Mouse (Mus musculus) gastrocnemius, postnatal 4 days (tissue): ENCODE results near the gene She. TPM values are rescaled to one million over a fixed set of nuclear protein-coding genes. Genes with fewer than 3 reads are reported as not detected.
"Not testable (repeated sequence)": the region's sequence is repeated elsewhere in the genome, so short reads cannot be mapped to it uniquely, and the experiment has no call there.

Experiments used
- DNase-seq, 2 experiments: peaks; one replicate each; pipeline ENCODE4 v3.0.0; 2021 to 2022; ENCODE audit warnings: low spot score in 2 of 2, mixed read lengths in 2 of 2
- long read RNA-seq, 2 experiments: library from polyadenylated mRNA; stranded (forward); transcript quantifications; one replicate each; pipeline ENCODE4 v2.0.0; 2021
- total RNA-seq, 2 experiments: library from RNA; stranded (reverse); gene quantifications; 2 replicates each; pipeline ENCODE4 v1.2.3; 2021

Gene She
- 10 to 100 TPM; 10.3 to 11.1 TPM for total RNA-seq
- long read RNA-seq, experiment 1, full-length matches to known transcripts, result 4 of 8 reads
- long read RNA-seq, experiment 1, partial matches to known transcripts, result 1 of 8 reads
- long read RNA-seq, experiment 1, other reads (novel, unspliced or antisense), result 3 of 8 reads
- long read RNA-seq, experiment 2, full-length matches to known transcripts, result 8 of 13 reads
- long read RNA-seq, experiment 2, partial matches to known transcripts, result 0 of 13 reads
- long read RNA-seq, experiment 2, other reads (novel, unspliced or antisense), result 5 of 13 reads

DNA sequence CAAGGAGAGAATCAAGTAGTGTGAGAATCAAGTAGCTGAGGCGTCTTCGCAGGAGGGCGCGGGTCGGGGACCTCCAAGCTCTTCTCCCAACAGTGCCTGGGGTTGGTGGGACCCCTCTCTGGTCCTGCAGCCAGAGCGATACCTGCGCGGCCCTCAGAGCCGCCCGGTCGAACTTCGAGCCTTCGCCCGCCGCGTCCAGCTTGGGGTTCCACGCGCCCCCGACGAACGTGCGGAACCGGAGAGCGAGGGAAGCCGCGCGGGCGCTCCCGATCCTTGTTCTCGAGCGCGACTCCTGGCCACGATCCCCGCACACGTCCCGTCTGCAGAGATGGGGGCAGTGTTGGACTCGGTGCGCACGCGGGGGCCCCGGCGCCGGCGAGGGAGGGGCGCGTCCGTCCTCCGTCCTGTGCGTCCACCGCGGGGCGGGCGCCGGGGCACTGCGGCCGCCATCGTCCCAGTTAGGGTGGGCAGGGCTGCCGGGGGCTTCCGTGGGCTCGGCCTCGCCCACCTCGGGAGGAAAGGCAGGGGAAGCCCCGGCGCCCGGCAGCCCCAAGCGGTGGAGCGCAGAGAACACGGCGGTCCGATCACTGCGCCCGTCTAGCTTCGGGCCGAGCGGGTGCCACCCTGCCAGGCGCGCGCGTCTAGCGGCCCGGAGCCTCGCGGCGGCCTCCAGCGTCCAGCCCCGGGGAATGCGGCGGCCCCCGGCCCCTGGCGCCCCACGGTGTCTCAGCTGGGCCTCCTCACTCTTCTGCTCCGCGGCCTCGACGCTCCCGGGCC lies at the start of gene She:
TSS of gene She (plus strand) at position 556 of the 777 bp plus-strand sequence.
- no peak for DNase-seq

DNA sequence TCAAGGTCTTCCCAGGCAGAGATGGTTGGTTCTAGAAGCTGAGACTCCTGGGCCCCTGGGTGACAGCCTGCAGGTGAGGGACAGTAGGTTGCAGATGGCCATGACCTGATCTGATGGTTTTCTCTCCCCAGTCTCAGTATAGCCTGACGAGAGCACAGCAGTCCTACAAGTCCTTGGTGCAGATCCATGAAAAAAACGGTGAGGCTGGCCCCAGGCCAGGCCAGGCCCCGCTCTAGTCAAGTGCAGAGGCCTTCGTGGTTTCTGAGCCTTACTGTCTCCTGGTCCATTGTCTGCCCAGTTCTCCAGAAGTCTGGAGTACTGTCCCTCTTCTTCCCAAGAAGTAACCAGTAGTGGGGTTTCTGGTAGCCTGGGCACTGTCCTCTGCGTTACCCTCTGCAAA lies 49.5 kb upstream of the She start:
- no peak for DNase-seq

GRCm38 (mm10) chr3:89784991-89785753 lies 46.0 kb upstream of the She start:
- DNase-seq, result peak; percentile 75 to 85

DNA sequence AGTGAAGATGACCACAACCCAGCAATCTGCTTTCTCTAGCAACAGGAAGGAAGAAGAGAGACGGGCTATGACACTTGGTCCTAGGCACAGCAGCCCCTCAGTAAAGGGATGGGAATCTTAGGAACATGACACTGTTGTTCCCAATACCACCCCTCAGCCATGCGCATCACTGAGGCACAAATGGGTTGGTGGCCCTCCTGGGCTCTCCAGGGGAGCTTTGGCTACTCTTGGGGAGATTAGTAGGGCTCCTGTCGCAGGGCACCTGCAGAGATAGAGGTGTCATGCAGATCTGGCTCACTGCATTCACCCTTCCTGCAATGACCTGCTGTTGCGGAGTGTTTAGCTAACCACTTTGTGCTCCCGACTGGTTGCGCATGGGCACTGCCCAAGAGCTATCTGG lies 44.9 kb upstream of the She start:
- DNase-seq, result no peak

GRCm38 (mm10) chr3:89788680-89789352 lies 42.4 kb upstream of the She start:
- DNase-seq, result no peak

DNA sequence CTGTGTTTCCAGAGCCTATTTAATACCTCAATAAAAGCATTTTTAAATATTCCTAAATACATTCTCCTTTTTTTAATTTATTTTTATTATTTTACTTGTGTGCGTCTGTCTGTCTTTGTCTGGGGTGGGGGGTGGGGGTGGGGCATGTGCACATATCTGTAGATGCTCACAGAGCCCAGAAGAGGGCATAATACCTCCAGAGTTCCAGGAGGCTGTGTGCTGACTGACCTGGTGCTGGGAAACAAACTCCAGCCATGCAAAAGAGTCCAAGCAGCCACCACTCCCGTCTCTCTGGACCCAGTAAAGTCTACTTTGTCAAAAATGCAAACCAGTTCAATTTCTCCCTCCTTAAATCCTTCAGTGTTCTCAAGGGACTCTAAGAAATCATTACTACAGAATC lies 36.6 kb upstream of the She start:
- DNase-seq, result no peak

DNA sequence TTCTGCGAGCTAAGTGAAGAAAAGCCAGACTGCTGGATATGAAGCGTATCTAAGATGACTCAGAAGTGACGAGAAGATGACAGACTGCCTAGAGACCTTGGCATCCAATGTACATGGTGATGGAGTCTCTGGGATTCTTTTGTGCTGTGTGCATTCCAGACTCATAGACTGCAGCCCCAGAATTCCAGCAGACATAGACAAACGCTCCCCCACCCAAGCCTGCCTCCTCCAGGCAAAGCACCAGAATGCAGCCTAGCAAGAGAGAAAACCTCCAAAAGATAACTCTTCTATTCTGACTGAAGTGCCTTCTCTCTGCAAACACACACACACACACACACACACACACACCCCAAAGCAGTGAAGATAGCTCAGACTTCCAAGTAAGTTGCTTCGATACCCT lies 35.4 kb upstream of the She start:
- no peak for DNase-seq

- DNase-seq, result no peak
Measured at GRCm38 (mm10) chr3:89796358-89796757, 34.8 kb upstream of the She start.

DNA sequence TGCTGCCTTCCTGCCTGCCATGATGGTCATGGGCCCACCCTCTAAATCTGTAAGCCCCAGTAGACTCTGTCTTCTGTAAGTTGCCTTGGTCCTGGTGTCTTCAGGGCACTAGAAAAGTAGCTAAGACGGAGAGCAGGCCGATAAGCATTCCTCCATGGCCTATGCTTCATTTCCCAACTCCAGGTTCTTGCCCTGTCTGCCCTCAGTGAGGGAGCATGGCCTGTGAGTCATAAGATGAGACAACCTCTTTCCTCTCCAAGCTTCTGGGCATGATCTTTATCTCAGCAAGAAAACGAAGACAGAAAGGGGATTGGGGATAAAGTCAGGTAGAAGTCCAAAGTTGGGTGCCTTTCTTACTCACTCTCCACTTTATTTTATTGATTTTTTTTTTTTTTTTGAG lies 32.7 kb upstream of the She start:
- no peak for DNase-seq

DNA sequence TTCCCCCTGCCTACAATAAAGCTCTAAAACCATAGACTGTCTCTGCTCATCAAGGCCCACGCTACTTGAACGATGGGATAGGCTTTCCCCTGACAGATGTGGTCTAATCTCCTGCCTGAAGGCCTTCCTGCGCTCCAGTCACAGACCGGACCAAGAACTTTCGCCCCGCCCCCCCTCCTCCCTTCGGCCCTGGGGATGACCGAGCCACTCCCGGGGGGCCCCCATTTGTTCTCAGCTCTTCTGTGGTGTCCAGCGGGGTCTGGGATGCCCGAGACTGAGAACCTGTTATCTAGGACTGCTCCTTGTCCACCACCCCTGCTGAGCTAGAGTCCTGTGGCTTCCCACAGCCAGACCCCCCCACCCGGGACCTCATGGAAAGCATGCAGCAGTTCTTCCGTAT lies 31.7 kb upstream of the She start:
- DNase-seq, result no peak

DNA sequence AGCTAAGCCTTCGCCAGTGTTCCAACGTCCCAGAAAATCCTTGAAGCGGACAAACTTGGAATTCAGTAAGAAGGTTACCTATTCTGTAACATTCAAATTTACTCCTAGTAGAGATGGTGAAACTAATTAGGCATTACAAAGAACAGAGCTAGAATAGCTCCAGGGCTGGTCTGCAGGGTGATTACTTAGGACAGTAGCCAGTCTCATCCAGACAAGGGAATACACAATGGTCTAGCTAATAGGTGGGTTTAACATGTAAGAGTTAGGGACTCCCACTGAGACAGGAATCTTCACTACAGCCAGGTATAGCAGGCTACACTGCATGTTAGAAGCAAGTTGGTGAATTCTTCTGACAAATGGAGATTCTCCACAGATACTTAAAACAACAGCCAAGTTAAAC lies 31.1 kb upstream of the She start:
- DNase-seq, result not testable (repeated sequence)

DNA sequence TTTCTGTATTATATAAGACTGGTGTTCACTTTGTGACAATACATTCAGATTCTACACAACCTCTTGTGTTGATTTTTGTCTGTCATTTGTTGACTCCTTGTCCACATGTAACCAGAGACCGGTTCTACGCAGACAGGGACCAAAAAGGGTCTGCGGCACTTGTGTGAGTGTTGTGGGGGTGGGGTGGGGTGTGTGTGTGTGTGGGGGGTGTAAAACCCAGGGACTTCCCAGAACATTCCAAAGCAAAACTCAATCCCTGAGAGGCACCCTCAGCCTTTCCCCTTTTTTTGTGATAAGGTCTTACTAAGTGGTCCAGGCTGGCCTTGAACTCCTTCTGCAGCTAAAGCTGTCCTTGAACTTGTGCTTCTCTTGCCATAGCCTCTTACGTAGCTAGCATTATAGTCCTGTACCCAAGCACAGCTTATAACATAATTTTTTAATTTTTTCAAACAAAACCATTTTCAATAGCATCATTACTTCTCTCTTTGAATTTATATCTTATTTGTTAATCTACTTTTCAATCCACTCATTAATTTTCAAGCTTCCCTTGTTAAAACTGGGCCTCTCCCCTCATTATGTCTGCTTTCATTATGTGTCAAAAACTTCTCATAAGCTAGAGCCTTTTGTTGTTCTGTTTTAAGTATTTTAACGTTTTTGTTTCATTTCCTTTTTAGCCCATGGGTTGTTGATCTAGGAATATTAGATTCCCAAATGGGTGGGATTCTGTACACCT lies 30.2 kb upstream of the She start:
- DNase-seq, result no peak

DNA sequence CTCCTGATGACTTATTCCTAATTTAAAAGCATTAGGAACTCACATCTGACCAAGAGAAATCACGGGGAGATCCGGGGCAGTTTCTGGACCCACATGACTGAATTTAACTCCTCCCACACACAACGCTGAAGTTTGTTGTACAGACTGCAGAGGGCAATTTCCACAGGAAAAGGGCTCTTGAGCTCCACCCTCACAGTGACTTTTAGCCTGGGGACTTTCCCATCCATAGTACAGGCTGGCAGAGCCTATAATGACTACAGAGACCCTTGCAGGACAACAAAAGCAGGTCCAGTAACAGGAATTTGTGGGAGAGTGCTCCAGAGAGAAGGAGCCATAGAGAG lies 29.7 kb upstream of the She start:
- DNase-seq, result no peak

- DNase-seq, result no peak
Measured at GRCm38 (mm10) chr3:89802876-89803275, 28.3 kb upstream of the She start.

DNA sequence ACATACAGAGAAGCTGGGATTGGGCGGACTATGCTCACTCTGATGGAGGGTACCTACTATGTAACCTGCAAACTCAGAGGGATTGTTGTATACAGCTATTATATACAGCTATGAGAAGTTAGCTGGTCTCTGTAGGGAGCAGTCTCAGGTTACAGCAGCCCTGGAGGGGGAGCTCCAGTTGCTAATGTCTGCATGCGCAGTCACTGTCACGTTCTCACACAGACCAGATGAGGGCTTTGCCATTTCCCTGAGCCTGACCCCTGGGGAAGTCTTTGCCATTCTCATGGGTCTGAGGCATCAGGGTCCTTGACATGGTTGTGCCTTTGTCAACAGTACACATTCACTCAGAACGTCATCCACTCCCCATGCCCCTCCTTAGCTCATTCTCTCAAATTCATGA lies 26.0 kb upstream of the She start:
- DNase-seq, result no peak

DNA sequence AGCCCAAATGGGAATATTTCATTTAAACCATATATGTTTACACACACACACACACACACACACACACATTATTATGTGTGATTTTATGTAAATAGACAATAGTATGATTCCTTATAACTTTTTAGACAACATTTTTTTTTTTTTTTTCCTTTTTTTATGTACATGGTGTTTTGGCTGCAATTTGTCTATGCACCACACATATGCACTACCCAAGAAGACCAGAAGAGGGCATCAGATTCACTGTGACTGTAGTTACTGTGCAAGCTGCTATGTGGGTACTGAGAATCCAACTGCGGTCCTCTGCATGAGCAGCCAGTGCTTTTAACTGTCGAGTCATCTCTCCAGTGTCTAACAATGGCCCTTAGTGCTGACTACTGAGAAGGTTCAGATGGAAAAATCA lies 24.4 kb upstream of the She start:
- no peak for DNase-seq

- no peak for DNase-seq
Measured at GRCm38 (mm10) chr3:89807171-89807570, 24.0 kb upstream of the She start.

DNA sequence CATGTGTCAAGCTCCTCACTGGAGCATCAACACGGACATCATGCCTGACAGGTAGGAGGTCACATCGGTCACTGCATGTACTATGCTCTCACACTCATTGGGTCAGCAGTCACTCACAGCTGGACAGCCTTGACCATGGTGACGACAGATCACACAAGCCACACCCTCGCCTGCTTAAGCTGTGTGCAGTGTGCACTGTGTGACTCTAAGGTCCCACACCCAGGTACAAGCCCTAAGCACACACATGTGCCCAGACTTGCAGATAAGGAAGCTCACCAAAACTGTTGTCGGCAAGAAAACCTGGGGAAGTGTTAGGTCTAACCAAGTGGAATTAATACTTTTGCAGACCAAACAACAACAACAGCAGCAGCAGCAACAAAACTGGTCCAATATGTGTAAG lies 23.3 kb upstream of the She start:
- no peak for DNase-seq

- no peak for DNase-seq
Measured at GRCm38 (mm10) chr3:89808638-89809037, 22.5 kb upstream of the She start.

GRCm38 (mm10) chr3:89810841-89811240 lies 20.3 kb upstream of the She start:
- no peak for DNase-seq

DNA sequence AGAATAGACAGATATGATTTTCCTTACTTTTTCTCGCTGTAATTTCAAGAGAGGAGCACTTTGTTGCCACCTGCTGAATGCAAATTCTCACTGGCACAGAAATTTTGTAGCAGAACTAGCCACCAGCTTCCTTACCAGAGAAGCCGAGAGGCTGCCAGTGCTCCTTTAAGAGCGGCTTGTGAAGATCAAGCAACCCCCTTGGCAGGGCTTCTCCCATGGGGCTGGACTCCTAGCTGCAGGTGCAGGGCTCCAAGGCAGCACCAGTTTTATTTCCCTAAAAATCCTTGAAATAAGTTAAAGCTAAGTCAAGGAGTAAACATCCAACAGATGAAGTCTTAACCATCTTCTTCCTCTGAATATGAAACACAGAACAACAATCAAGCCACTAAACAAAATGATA lies 19.0 kb upstream of the She start:
- no peak for DNase-seq
